Mouse (Mus musculus) adrenal gland, postnatal 36 days (tissue): Measurements from ENCODE around the gene Aoc1. TPM values are rescaled to one million over a fixed set of nuclear protein-coding genes. Genes with fewer than 3 reads are reported as not detected.

ENCODE experiments used
- DNase-seq, 2 experiments: peaks; one replicate each; pipeline ENCODE4 v3.0.0; 2021; ENCODE audit warnings: mixed read lengths in 1 of 2
- total RNA-seq, 2 experiments: library from RNA; stranded (reverse); gene quantifications; 2 replicates each; pipeline ENCODE4 v1.2.3; 2021

The Aoc1 gene
- total RNA-seq, 2 experiments from 2014 or later, result not detected

DNA sequence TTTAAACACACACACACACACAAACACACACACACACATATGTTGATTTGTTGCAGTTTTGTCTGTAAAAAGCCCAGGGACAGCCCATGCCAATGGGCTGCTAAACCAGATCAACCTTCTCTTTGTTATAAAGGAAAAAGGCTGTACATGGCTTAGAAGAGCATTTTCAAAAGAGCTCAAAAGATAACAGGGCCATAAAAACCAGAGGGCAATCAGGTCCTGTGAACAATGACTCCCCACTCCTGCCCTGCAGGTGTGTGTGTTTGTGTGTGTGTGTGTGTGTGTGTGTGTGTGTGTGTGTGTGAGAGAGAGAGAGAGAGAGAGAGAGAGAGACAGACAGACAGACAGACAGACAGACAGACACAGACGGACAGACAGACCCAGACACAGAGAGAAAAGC lies 36.5 kb downstream of the Aoc1 start:
- DNase-seq, result no peak

DNA sequence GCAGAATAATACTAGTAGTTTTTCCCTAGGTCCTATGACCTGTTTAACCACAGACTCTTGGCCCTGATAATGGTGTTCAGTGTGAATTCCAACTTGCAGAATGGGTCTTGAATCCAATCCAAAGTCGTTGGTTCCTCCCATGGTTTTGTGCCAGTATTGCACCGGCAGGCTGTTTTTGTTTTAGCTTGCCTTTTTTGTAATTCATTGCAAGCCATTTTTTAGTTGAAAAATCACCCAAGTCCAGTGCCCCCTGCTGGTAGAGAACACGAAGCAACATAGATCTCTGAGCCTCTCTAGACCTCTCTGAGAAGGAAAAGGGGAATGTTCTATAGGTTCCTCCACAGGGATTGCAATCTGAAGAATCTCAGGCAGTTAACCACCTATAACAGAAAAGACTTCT lies 39.3 kb downstream of the Aoc1 start:
- peak; percentile 7 to 42 for DNase-seq

DNA sequence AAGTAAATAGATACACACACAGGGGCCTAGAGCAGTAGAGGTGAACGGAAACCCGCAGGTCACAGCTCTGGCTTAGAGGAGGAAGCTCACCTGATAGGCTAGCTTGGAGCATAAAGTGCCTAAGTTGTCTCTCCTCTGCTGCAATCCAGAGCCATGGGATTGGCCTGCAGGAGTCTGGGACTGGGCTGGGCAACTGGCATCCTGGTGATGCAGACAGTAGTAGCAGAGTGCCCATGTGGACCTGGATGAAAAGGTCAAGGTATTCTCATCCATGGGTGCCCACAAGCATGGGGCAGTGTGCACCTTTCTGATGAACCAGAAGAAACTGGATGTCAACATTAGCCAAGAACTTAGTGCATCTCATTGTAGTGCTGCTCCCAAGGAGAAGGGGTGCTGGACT lies 40.9 kb downstream of the Aoc1 start:
- DNase-seq, result no peak

DNA sequence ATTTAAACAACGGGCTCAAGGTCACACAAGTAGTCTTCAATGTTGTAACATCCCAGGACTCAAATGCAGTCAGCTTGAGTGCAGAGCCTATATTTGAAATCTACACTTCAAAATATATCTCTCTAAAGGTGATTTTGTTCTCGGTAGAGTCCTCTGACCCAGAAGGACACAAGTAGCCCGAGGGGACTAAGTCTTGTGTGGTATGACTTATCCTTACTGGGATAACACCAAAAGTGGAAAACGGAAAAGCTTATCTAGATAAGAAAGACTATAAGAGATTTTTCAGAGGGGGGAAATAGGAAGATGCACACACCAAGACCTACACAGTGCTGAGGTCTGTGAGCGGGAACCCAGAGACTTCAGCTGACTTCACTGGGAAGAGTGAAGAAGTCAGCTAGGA lies 56.9 kb downstream of the Aoc1 start, which contains the start of gene 1600015I10Rik:
Gene 1600015I10Rik (plus strand): TSS at position 301 of the 400 bp plus-strand sequence.
- DNase-seq, result no peak

DNA sequence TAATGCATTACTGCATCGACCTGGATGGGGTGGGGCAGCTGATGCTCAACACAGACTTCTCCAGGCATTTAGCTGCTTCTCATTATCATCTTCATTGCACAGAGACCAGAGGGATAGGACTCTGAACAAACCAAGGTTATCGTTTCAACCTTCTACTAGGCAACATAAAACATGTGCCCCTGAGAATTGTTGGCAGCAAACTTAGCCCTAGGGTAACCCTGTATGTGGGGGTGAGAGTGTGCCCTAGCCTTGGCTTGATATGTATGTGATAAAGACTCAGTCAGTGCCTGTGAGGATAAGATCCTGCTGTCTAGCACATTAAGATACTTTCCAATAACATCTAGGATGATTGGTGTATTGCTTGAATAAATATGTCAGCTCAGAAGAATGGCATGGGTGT lies 76.9 kb downstream of the Aoc1 start:
- peak; percentile 4 to 24 for DNase-seq

DNA sequence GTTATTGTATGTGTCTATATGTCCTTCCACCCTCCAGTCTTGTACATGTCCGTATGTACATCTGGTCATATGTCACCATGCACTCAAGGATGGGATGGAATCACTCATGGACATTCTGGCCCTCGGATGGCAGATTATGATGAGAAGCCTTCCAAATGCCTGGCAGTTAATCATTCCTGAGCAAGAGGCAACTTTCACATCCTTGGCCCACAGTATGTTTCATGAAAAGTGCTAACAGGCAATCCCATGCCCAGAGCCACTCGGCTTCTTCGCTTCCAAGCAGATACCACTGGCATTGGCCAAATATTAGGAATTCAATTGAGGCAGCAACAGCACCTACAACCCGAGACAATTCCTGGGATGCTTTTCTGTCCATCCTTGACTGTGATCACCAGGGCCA lies 78.0 kb downstream of the Aoc1 start:
- no peak for DNase-seq

DNA sequence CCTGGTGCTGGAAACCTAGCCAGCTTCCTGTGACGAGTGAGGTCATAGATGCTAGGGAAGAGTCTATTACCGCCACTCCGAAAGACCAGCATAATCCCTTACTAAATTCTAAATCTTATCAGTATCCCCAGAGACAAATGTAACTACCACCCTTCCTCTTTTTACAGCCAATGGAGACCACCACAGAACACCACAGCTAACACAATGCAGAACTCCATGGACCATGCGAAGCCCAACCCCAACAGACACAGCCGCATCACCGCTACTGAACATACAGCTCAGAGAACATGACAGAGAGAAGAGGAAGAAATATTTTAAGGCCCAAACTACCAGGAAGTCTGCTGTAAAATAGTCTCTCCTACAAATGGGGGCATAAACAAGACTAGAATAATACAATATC lies 78.9 kb downstream of the Aoc1 start:
- no peak for DNase-seq

DNA sequence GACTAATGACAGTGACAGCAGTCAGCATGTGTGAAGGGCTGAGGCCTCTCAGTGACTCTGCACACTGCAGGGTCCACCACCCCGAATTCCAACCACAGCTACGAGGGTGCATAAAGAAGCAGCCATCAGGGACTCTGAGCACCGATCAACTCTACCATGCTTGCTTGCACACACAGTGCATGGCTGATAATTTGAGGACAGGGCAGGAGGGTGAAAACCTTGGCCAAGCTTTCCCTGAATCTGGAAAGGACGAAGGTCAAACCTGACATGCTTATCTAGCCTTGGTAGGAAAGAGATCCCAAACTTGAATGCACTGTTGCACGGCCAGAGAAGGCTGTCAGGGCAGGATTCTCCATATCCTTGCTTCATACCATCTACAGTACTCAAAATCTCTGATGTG lies 80.5 kb downstream of the Aoc1 start:
- peak; percentile 12 to 19 for DNase-seq

DNA sequence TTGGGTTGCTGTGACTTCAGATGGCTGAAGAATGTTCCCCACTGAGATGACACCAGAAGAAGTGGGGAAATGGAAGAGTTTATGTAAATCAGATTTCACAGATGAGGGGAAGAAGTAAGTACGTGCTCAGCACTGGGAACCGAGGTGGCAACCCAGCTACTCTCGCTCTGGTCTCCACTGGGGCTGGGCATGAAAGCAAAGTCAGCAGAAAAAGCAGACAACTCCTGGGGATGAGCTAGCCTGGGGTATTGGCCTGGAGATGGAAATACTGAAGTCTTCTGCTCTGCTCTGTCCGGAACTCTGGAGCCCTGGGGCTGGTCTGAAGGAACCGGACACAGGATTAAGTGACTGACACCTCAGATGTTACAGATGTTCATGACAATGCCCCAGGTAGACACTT lies 81.5 kb downstream of the Aoc1 start:
- no peak for DNase-seq

DNA sequence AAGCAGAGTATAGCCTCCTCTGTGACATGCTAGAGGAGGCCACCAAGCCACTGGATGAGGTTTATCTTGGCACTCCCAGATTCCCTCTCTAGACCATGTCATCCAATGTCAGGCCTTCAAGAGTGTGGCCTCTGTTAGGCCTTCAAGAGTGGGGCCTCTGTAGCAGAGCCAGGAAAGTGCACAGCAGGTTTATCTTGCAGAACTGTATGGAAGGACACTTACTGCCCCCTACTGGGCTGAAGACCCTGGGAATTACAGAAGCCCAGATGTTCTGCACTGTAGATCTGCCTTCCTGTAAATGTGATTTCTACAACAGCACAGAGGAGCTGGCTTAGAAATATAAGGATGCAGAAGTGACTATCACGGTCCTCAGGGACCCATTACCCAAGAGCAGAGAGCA lies 82.2 kb downstream of the Aoc1 start:
- DNase-seq, result peak; percentile 69 to 70

DNA sequence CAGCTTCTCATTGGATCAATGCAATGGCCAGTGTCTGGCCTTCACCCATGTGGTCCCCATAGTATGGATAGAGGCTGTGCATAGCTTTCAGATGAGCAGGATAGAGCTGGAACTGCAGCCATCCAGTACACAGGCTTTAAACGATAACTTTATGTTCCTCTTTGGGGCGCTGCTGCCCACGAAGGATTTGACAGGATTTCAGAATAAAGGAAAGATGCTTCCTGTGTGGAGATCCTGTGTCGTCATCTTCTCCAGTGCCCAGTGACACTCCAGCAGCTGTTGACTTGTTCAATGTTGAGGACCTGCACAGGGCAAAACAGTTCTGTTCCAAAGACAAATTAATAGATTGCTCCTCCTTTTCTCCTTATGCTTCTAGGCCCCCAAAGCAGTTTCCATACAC lies 84.1 kb downstream of the Aoc1 start:
- DNase-seq, result no peak

DNA sequence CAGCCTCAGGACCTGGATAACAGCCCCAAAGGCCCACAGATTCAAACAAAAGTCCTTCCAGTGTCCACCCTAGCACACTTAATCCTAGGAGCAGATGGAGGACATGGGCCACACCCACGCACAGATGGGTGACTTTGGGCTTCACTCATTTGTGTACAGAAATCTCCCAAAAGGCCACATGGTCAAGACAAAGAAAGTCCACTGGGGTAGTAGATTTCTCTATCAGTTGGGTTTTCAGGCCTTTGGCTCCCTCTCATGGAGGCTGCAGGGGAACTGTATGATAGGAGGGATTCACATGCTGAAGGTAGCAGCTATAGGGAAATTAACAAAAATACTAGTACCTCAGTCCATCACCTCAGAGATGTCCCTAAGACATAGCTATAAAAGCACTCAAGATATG lies 85.4 kb downstream of the Aoc1 start:
- peak in 1 of 2 experiments; percentile 21 for DNase-seq

Other genes starting within 250 kb of the Aoc1 start
- gene AI854703, start 246.1 kb upstream of the Aoc1 start, total RNA-seq, result 1 to 10 TPM; 1.5 to 1.6 TPM
- 10 to 100 TPM in 1 of 2 experiments, 1 to 10 TPM in 1; 9.9 to 15.7 TPM for gene Gimap8, start 225.7 kb upstream of the Aoc1 start, total RNA-seq
- gene Gimap9, start 196.8 kb upstream of the Aoc1 start, total RNA-seq, result 1 to 10 TPM; 4.4 to 7.1 TPM
- gene Gimap4, start 188.3 kb upstream of the Aoc1 start, total RNA-seq, result 10 to 100 TPM; 41.2 to 60.8 TPM
- gene Gimap6, start 164.7 kb upstream of the Aoc1 start, total RNA-seq, result 10 to 100 TPM; 55.3 to 73.5 TPM
- gene Gm28053, start 154.3 kb upstream of the Aoc1 start, total RNA-seq, result 1 to 10 TPM; 2.9 to 3.3 TPM
- under 1 TPM in 1 of 2 experiments, not detected in 1; 0.53 TPM for gene Gimap7, start 154.3 kb upstream of the Aoc1 start, total RNA-seq
- gene Gimap1, start 133.8 kb upstream of the Aoc1 start, total RNA-seq, result 10 to 100 TPM; 10.8 to 15.4 TPM
- gene Gimap5, start 126.7 kb upstream of the Aoc1 start, total RNA-seq, result 10 to 100 TPM; 13.3 to 18.2 TPM
- 1 to 10 TPM; 2.9 to 8.5 TPM for gene Gimap3, start 102.0 kb upstream of the Aoc1 start, total RNA-seq
- 100 to 1,000 TPM; 293 to 327 TPM for gene Tmem176a, start 32.0 kb upstream of the Aoc1 start, total RNA-seq
- gene Tmem176b, start 31.4 kb upstream of the Aoc1 start, total RNA-seq, result 100 to 1,000 TPM; 506 to 589 TPM
- not detected for gene 1600015I10Rik, start 57.0 kb downstream of the Aoc1 start, total RNA-seq
- not detected for gene Doxl2, start 102.1 kb downstream of the Aoc1 start, total RNA-seq
- not detected for gene Svs1, start 114.0 kb downstream of the Aoc1 start, total RNA-seq
- gene Gpnmb, start 163.7 kb downstream of the Aoc1 start, total RNA-seq, result 1 to 10 TPM in 1 of 2 experiments, under 1 TPM in 1; 0.40 to 7.8 TPM
- 10 to 100 TPM; 33.4 to 54.3 TPM for gene Malsu1, start 200.9 kb downstream of the Aoc1 start, total RNA-seq